Mouse (Mus musculus): ENCODE measurements around the gene Six2. TPM values are rescaled to one million over a fixed set of nuclear protein-coding genes. Genes with fewer than 3 reads are reported as not detected.

Six2 gene
- polyA plus RNA-seq, 1 experiment = not detected

GRCm38 (mm10) chr17:85664618-85665320, 23.3 kb downstream of the Six2 start:
- Histone ChIP-seq H3K27me3 (replicated peaks) (peaks cover 55% of the 10 kb centered on the region), H3K9me3 (no peaks in the 10 kb centered on the region)
- TF ChIP-seq GATA1 (IDR thresholded peaks at IDR 0.05; ENCODE audit: borderline replicate concordance, low read length) = no peak
- TF ChIP-seq FLI1 (IDR thresholded peaks at IDR 0.05; ENCODE audit: low read length) = no peak

GRCm38 (mm10) chr17:85664202-85664601, 23.9 kb downstream of the Six2 start:
- H3K36me3 ChIP-seq (replicated peaks; ENCODE audit: low read length) = no peaks in the 10 kb centered on the region
- no peak for TF ChIP-seq FLI1 (IDR thresholded peaks at IDR 0.05; ENCODE audit: low read length)
- no peak overlapping the region for H3K4me3 ChIP-seq (replicated peaks)
- no peaks in the 10 kb centered on the region for H3K9me3 ChIP-seq
- peaks cover 11% of the 10 kb centered on the region for H3K4me1 ChIP-seq
- peaks cover 57% of the 10 kb centered on the region for H3K27me3 ChIP-seq (replicated peaks)

More at GRCm38 (mm10) chr17:85664618-85665320, 23.3 kb downstream of the Six2 start:
- Histone ChIP-seq H3K36me3 (replicated peaks; ENCODE audit: low read length) (no peaks in the 10 kb centered on the region), H3K4me3 (replicated peaks) (peak overlapping the region; percentile 74), H3K4me1 (peaks cover 11% of the 10 kb centered on the region)

DNA sequence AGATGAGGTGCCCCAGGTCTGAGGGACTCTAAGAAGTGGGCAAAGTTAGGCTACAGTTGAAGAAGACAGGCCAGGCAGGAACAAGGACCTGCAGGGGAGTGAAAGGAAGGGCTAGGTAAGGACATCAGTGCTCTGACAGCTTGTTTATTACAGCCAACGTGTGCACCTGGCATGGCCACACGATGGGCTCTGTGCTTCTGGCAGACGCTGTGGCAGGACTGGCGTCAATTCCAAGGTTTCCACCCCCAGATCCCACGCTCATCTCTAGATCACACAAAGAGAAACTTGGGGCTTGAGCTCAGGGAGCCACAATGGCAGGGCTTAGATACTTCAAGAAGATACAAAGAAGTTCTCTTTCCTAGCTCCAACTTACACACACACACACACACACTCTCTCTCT, 26.6 kb downstream of the Six2 start:
- Histone ChIP-seq H3K4me3 (replicated peaks) (no peak overlapping the region), H3K27me3 (replicated peaks) (peaks cover 55% of the 10 kb centered on the region)
- TF ChIP-seq GATA1 (IDR thresholded peaks at IDR 0.05; ENCODE audit: borderline replicate concordance, low read length) (no peak), FLI1 (IDR thresholded peaks at IDR 0.05; ENCODE audit: low read length) (no peak)

DNA sequence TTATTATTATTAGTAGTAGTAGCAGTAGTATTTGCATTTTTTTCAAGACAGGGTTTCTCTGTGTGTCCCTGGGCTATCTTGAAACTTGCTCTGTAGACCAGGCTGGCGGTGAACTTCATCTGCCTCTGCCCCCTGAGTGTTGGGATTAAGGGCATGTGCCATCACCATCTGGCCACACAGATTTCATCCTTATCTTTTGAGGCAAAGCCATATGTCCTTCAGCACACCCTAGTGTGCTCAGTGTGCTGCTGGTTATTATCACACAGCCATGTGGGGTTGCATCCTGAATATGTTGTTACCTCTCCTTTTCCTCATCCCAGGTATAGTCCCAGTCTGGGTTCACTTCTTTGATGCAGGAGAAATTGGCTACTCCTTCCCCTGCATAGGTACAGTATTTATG, 28.1 kb downstream of the Six2 start:
- Histone ChIP-seq H3K9me3 (no peaks in the 10 kb centered on the region), H3K4me3 (replicated peaks) (no peak overlapping the region), H3K4me1 (peaks cover 6% of the 10 kb centered on the region), H3K27me3 (replicated peaks) (peaks cover 46% of the 10 kb centered on the region), H3K36me3 (replicated peaks; ENCODE audit: low read length) (no peaks in the 10 kb centered on the region)
- TF ChIP-seq GATA1 (IDR thresholded peaks at IDR 0.05; ENCODE audit: borderline replicate concordance, low read length) (no peak), FLI1 (IDR thresholded peaks at IDR 0.05; ENCODE audit: low read length) (no peak)

More for the DNA sequence above, 26.6 kb downstream of the Six2 start:
- no peaks in the 10 kb centered on the region for H3K9me3 ChIP-seq
- H3K4me1 ChIP-seq = peaks cover 11% of the 10 kb centered on the region
- no peaks in the 10 kb centered on the region for H3K36me3 ChIP-seq (replicated peaks; ENCODE audit: low read length)

DNA sequence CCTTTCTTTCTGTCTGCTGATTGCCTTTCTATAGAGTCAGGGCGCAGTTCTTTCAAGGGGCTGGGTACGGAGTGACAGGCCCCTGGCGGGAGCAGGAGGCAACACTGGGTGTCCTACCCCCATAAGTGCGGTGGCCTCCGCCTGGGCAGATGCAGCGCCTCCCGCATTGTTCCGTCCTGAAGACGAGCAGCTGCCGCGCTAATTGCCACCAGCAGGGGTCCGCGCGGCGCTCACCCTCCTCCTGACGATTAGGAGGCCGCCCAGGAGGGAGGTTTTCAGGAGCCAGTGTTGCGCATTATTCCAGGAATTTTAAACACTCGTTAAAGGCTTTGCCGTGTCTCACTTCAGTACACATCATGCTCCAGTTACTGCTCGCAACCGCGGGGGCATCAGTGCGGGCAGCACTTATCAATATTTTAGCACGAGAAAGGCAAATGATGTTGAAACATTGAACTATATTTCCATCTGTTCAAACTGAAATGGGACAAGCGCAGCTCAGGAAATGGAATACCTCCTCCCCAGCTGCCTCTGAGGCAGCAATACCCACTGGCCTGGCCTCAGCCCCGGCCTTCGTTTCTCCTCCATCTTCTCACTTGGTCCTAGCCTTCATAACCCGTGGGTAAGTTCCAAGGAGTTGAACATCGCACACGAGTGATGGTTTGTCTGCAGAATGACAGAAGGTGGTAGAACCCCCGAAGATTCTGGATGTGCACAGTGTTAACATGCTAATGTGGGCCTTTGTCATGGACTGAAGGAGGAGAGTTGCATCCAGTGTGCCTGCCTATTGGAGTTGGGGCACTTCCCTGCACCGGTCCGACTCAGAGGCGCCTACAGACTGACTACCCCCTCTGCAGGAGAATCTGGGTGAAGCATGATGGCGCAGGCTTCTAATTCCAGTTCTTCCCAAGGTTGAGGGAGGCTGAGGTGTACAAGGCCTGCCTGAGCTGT, 42.1 kb downstream of the Six2 start:
- Histone ChIP-seq H3K9me3 (peaks cover 4% of the 10 kb centered on the region; the same call in 1 of the 2 replicates), H3K27me3 (replicated peaks) (peaks cover 67% of the 10 kb centered on the region), H3K36me3 (replicated peaks; ENCODE audit: low read length) (no peaks in the 10 kb centered on the region), H3K4me1 (peaks cover 9% of the 10 kb centered on the region), H3K4me3 (replicated peaks) (peak overlapping the region; percentile 62)
- no peak for TF ChIP-seq FLI1 (IDR thresholded peaks at IDR 0.05; ENCODE audit: low read length)
- TF ChIP-seq GATA1 (IDR thresholded peaks at IDR 0.05; ENCODE audit: borderline replicate concordance, low read length) = no peak

GRCm38 (mm10) chr17:85645312-85645711, 42.8 kb downstream of the Six2 start:
- peaks cover 9% of the 10 kb centered on the region for H3K4me1 ChIP-seq
- no peaks in the 10 kb centered on the region for H3K36me3 ChIP-seq (replicated peaks; ENCODE audit: low read length)
- H3K27me3 ChIP-seq (replicated peaks) = peaks cover 64% of the 10 kb centered on the region
- peaks cover 4% of the 10 kb centered on the region; the same call in 1 of the 2 replicates for H3K9me3 ChIP-seq
- TF ChIP-seq FLI1 (IDR thresholded peaks at IDR 0.05; ENCODE audit: low read length) = no peak
- TF ChIP-seq GATA1 (IDR thresholded peaks at IDR 0.05; ENCODE audit: borderline replicate concordance, low read length) = no peak
- H3K4me3 ChIP-seq (replicated peaks) = no peak overlapping the region

- TF ChIP-seq FLI1 (IDR thresholded peaks at IDR 0.05; ENCODE audit: low read length) = no peak
- TF ChIP-seq GATA1 (IDR thresholded peaks at IDR 0.05; ENCODE audit: borderline replicate concordance, low read length) = no peak
- Histone ChIP-seq H3K36me3 (replicated peaks; ENCODE audit: low read length) (no peaks in the 10 kb centered on the region), H3K4me1 (no peaks in the 10 kb centered on the region), H3K27me3 (replicated peaks) (peaks cover 30% of the 10 kb centered on the region), H3K4me3 (replicated peaks) (no peak overlapping the region), H3K9me3 (peaks cover 5% of the 10 kb centered on the region)
Observed at GRCm38 (mm10) chr17:85637876-85638275, 50.2 kb downstream of the Six2 start.

Other genes starting within 250 kb of the Six2 start
- gene Six3, start 74.7 kb downstream of the Six2 start, polyA plus RNA-seq (2012; ENCODE audit: insufficient read depth, low replicate concordance) = not detected in 2 replicates

Data from megakaryocyte, embryonic 14.5 days (primary cell).